Mouse (Mus musculus): ENCODE results near the gene Gfi1b. TPM values are rescaled to one million over a fixed set of nuclear protein-coding genes. Genes with fewer than 3 reads are reported as not detected.

Gfi1b gene
- polyA plus RNA-seq, 1 experiment from 2014 or later, result not detected

- H3K27ac ChIP-seq (ENCODE audit: low read depth, low read length), result no peak overlapping the region
- no peaks in the 10 kb centered on the region for H3K27me3 ChIP-seq (replicated peaks; ENCODE audit: control insufficient read depth, insufficient read depth, low read length)
- no peaks in the 10 kb centered on the region for H3K36me3 ChIP-seq (ENCODE audit: control insufficient read depth, insufficient read depth)
- H3K4me3 ChIP-seq (ENCODE audit: low read depth, low read length), result no peak overlapping the region
- WGBS, result 43% methylated on average over 2 of the region's 2 CpGs
- peak; percentile 56 for TF ChIP-seq CTCF (IDR thresholded peaks at IDR 0.05; ENCODE audit: low read depth)
- H3K4me1 ChIP-seq (replicated peaks; ENCODE audit: control insufficient read depth, insufficient read depth, low read length), result no peaks in the 10 kb centered on the region; the same call in 1 of the 2 replicates
- H3K9me3 ChIP-seq (ENCODE audit: control insufficient read depth), result no peaks in the 10 kb centered on the region
- H3K9ac ChIP-seq (ENCODE audit: low read depth, low read length), result no peak overlapping the region
- no peak for ATAC-seq
- H3K4me2 ChIP-seq (replicated peaks; ENCODE audit: low read depth), result no peak overlapping the region
Observed at GRCm38 (mm10) chr2:28628053-28628452, 6.3 kb upstream of the Gfi1b start.

- H3K9me3 ChIP-seq (ENCODE audit: control insufficient read depth), result no peaks in the 10 kb centered on the region
- H3K27ac ChIP-seq (ENCODE audit: low read depth, low read length), result no peak overlapping the region
- H3K4me1 ChIP-seq (replicated peaks; ENCODE audit: control insufficient read depth, insufficient read depth, low read length), result no peaks in the 10 kb centered on the region; the same call in 1 of the 2 replicates
- ATAC-seq, result no peak
- TF ChIP-seq CTCF (IDR thresholded peaks at IDR 0.05; ENCODE audit: low read depth), result no peak
- no peak overlapping the region for H3K9ac ChIP-seq (ENCODE audit: low read depth, low read length)
- H3K4me3 ChIP-seq (ENCODE audit: low read depth, low read length), result no peak overlapping the region
- H3K4me2 ChIP-seq (replicated peaks; ENCODE audit: low read depth), result no peak overlapping the region
- WGBS, result 72% methylated on average over 3 of the region's 3 CpGs
- peaks cover 3% of the 10 kb centered on the region; the same call in 1 of the 2 replicates for H3K27me3 ChIP-seq (replicated peaks; ENCODE audit: control insufficient read depth, insufficient read depth, low read length)
- no peaks in the 10 kb centered on the region for H3K36me3 ChIP-seq (ENCODE audit: control insufficient read depth, insufficient read depth)
Observed at GRCm38 (mm10) chr2:28626038-28626437, 4.3 kb upstream of the Gfi1b start.

- Histone ChIP-seq H3K4me2 (replicated peaks; ENCODE audit: low read depth) (no peak overlapping the region), H3K4me1 (replicated peaks; ENCODE audit: control insufficient read depth, insufficient read depth, low read length) (no peaks in the 10 kb centered on the region; the same call in 1 of the 2 replicates), H3K9me3 (ENCODE audit: control insufficient read depth) (no peaks in the 10 kb centered on the region), H3K9ac (ENCODE audit: low read depth, low read length) (no peak overlapping the region), H3K27me3 (replicated peaks; ENCODE audit: control insufficient read depth, insufficient read depth, low read length) (peaks cover 9% of the 10 kb centered on the region), H3K36me3 (ENCODE audit: control insufficient read depth, insufficient read depth) (no peaks in the 10 kb centered on the region), H3K27ac (ENCODE audit: low read depth, low read length) (no peak overlapping the region), H3K4me3 (ENCODE audit: low read depth, low read length) (no peak overlapping the region)
- no peak for ATAC-seq
- WGBS, result 85% methylated on average over 3 of the region's 3 CpGs
- peak; percentile 32 for TF ChIP-seq CTCF (IDR thresholded peaks at IDR 0.05; ENCODE audit: low read depth)
Observed at GRCm38 (mm10) chr2:28624870-28625269, 3.1 kb upstream of the Gfi1b start.

- no peak overlapping the region for H3K27ac ChIP-seq (ENCODE audit: low read depth, low read length)
Observed at GRCm38 (mm10) chr2:28622521-28623124, 841 bp upstream of the Gfi1b start.

GRCm38 (mm10) chr2:28621111-28621510 lies 671 bp downstream of the Gfi1b start:
- H3K27ac ChIP-seq (ENCODE audit: low read depth, low read length), result no peak overlapping the region
- H3K4me1 ChIP-seq (replicated peaks; ENCODE audit: control insufficient read depth, insufficient read depth, low read length), result no peaks in the 10 kb centered on the region
- WGBS, result 17% methylated on average over 2 of the region's 2 CpGs
- H3K9ac ChIP-seq (ENCODE audit: low read depth, low read length), result no peak overlapping the region
- peaks cover 9% of the 10 kb centered on the region for H3K27me3 ChIP-seq (replicated peaks; ENCODE audit: control insufficient read depth, insufficient read depth, low read length)
- no peak for ATAC-seq
- H3K36me3 ChIP-seq (ENCODE audit: control insufficient read depth, insufficient read depth), result no peaks in the 10 kb centered on the region
- H3K4me2 ChIP-seq (replicated peaks; ENCODE audit: low read depth), result no peak overlapping the region
- H3K4me3 ChIP-seq (ENCODE audit: low read depth, low read length), result no peak overlapping the region
- no peaks in the 10 kb centered on the region for H3K9me3 ChIP-seq (ENCODE audit: control insufficient read depth)
- TF ChIP-seq CTCF (IDR thresholded peaks at IDR 0.05; ENCODE audit: low read depth), result no peak

More at GRCm38 (mm10) chr2:28622521-28623124, 841 bp upstream of the Gfi1b start:
- H3K9ac ChIP-seq (ENCODE audit: low read depth, low read length), result no peak overlapping the region
- H3K9me3 ChIP-seq (ENCODE audit: control insufficient read depth), result no peaks in the 10 kb centered on the region
- H3K4me1 ChIP-seq (replicated peaks; ENCODE audit: control insufficient read depth, insufficient read depth, low read length), result no peaks in the 10 kb centered on the region
- TF ChIP-seq CTCF (IDR thresholded peaks at IDR 0.05; ENCODE audit: low read depth), result peak; percentile 82
- ATAC-seq, result no peak; the same call in 1 of the 2 replicates
- no peak overlapping the region for H3K4me2 ChIP-seq (replicated peaks; ENCODE audit: low read depth)
- no peaks in the 10 kb centered on the region for H3K36me3 ChIP-seq (ENCODE audit: control insufficient read depth, insufficient read depth)
- peaks cover 9% of the 10 kb centered on the region for H3K27me3 ChIP-seq (replicated peaks; ENCODE audit: control insufficient read depth, insufficient read depth, low read length)
- WGBS, result 19% methylated on average over 10 of the region's 10 CpGs
- no peak overlapping the region for H3K4me3 ChIP-seq (ENCODE audit: low read depth, low read length)

- H3K27me3 ChIP-seq (replicated peaks; ENCODE audit: control insufficient read depth, insufficient read depth, low read length), result peaks cover 9% of the 10 kb centered on the region
- H3K4me1 ChIP-seq (replicated peaks; ENCODE audit: control insufficient read depth, insufficient read depth, low read length), result no peaks in the 10 kb centered on the region
- WGBS, result 59% methylated on average over 10 of the region's 10 CpGs
- no peak for ATAC-seq
- no peak overlapping the region for H3K27ac ChIP-seq (ENCODE audit: low read depth, low read length)
- H3K4me2 ChIP-seq (replicated peaks; ENCODE audit: low read depth), result no peak overlapping the region
- H3K4me3 ChIP-seq (ENCODE audit: low read depth, low read length), result no peak overlapping the region
- no peaks in the 10 kb centered on the region for H3K9me3 ChIP-seq (ENCODE audit: control insufficient read depth)
- no peak overlapping the region for H3K9ac ChIP-seq (ENCODE audit: low read depth, low read length)
- TF ChIP-seq CTCF (IDR thresholded peaks at IDR 0.05; ENCODE audit: low read depth), result no peak
- H3K36me3 ChIP-seq (ENCODE audit: control insufficient read depth, insufficient read depth), result no peaks in the 10 kb centered on the region
Observed at GRCm38 (mm10) chr2:28620522-28620921, 1.3 kb downstream of the Gfi1b start.

All from intestine, postnatal 0 days (tissue).